Mouse (Mus musculus) brain, adult 10 weeks (tissue): ENCODE data around the gene Tmem238. TPM values are rescaled to one million over a fixed set of nuclear protein-coding genes. Genes with fewer than 3 reads are reported as not detected.

Source experiments
- polyA plus RNA-seq: library from polyadenylated mRNA; stranded (reverse); fragments of 350-450 nt; fragmentation: Illumina TruSeq; extraction: RNeasy Lipid Tissue Mini Kit (QIAGEN cat#74804); gene quantifications from one replicate; pipeline ENCODE4 v1.2.3, GENCODE M21; 2015; ENCODE audit warnings: low read depth, low replicate concordance

Tmem238 gene
- polyA plus RNA-seq = 1.4 TPM

GRCm38 (mm10) chr7:4789436-4789935 lies at the start of gene Tmem238:
Gene Tmem238, minus strand, starts transcription at chr7:4789656.

GRCm38 (mm10) chr7:4812303-4813104 lies 23.0 kb upstream of the Tmem238 start, which contains the start of gene Ube2s:
Gene Ube2s, minus strand, starts transcription at chr7:4812590.

GRCm38 (mm10) chr7:4792278-4793212 lies 3.1 kb upstream of the Tmem238 start, which contains the start of gene Rpl28:
Gene Rpl28, plus strand, starts transcription at chr7:4792874.

GRCm38 (mm10) chr7:4782759-4783158 lies 6.7 kb downstream of the Tmem238 start, which contains the start of the genes Il11 and Tmem190:
Gene Il11, minus strand, starts transcription at chr7:4782859.
Gene Tmem190, plus strand, starts transcription at chr7:4782937.

GRCm38 (mm10) chr7:4771202-4771601 lies 18.3 kb downstream of the Tmem238 start, which contains the start of gene Fam71e2:
Gene Fam71e2, minus strand, starts transcription at chr7:4771302.

GRCm38 (mm10) chr7:4752821-4753570 lies 36.5 kb downstream of the Tmem238 start, which contains the start of gene Cox6b2:
Gene Cox6b2, minus strand, starts transcription at chr7:4753094.

GRCm38 (mm10) chr7:4739544-4740275 lies 49.7 kb downstream of the Tmem238 start, which contains the start of gene Kmt5c:
Gene Kmt5c, plus strand, starts transcription at chr7:4740115.

Other genes with a start within 250 kb of the Tmem238 start
- 318 TPM for gene Syt5, start 242.1 kb downstream of the Tmem238 start, polyA plus RNA-seq
- gene Ptprh, start 185.6 kb downstream of the Tmem238 start, polyA plus RNA-seq = 0.92 TPM
- 13.2 TPM for gene Tmem86b, start 158.2 kb downstream of the Tmem238 start, polyA plus RNA-seq
- 99.8 TPM for gene Ppp6r1, start 130.6 kb downstream of the Tmem238 start, polyA plus RNA-seq
- gene Hspbp1, start 104.6 kb downstream of the Tmem238 start, polyA plus RNA-seq = 126 TPM
- 257 TPM for gene Brsk1, start 99.1 kb downstream of the Tmem238 start, polyA plus RNA-seq
- not detected for gene Tmem150b, start 64.4 kb downstream of the Tmem238 start, polyA plus RNA-seq
- 21.4 TPM for gene Kmt5c, start 49.5 kb downstream of the Tmem238 start, polyA plus RNA-seq
- 12.2 TPM for gene Cox6b2, start 36.6 kb downstream of the Tmem238 start, polyA plus RNA-seq
- gene Fam71e2, start 18.4 kb downstream of the Tmem238 start, polyA plus RNA-seq = not detected
- 0.67 TPM for gene Il11, start 6.8 kb downstream of the Tmem238 start, polyA plus RNA-seq
- gene Tmem190, start 6.7 kb downstream of the Tmem238 start, polyA plus RNA-seq = not detected
- gene Rpl28, start 3.2 kb upstream of the Tmem238 start, polyA plus RNA-seq = 466 TPM
- 175 TPM for gene Ube2s, start 22.9 kb upstream of the Tmem238 start, polyA plus RNA-seq
- 75.7 TPM for gene Shisa7, start 55.0 kb upstream of the Tmem238 start, polyA plus RNA-seq
- 10.4 TPM for gene Isoc2b, start 80.6 kb upstream of the Tmem238 start, polyA plus RNA-seq
- gene Isoc2a, start 87.5 kb upstream of the Tmem238 start, polyA plus RNA-seq = 16.9 TPM
- gene Gm36210, start 116.9 kb upstream of the Tmem238 start, polyA plus RNA-seq = not detected
- gene Zfp628, start 125.6 kb upstream of the Tmem238 start, polyA plus RNA-seq = 5.6 TPM
- gene Nat14, start 132.4 kb upstream of the Tmem238 start, polyA plus RNA-seq = 103 TPM
- gene Ssc5d, start 136.1 kb upstream of the Tmem238 start, polyA plus RNA-seq = 1.2 TPM
- 0.45 TPM for gene Sbk2, start 174.8 kb upstream of the Tmem238 start, polyA plus RNA-seq
- gene Sbk3, start 181.5 kb upstream of the Tmem238 start, polyA plus RNA-seq = 1.1 TPM
- gene Zfp579, start 206.5 kb upstream of the Tmem238 start, polyA plus RNA-seq = 16.7 TPM
- gene Zfp524, start 224.8 kb upstream of the Tmem238 start, polyA plus RNA-seq = 10.3 TPM
- 15.9 TPM for gene Fiz1, start 225.0 kb upstream of the Tmem238 start, polyA plus RNA-seq
- gene Gm44973, start 225.8 kb upstream of the Tmem238 start, polyA plus RNA-seq = not detected
- 17.7 TPM for gene Zfp865, start 230.7 kb upstream of the Tmem238 start, polyA plus RNA-seq
- 63.8 TPM for gene Ccdc106, start 230.9 kb upstream of the Tmem238 start, polyA plus RNA-seq
- not detected for gene 4632433K11Rik, start 244.5 kb upstream of the Tmem238 start, polyA plus RNA-seq
- gene Zfp784, start 248.8 kb upstream of the Tmem238 start, polyA plus RNA-seq = 6.4 TPM